Mouse (Mus musculus) kidney, postnatal 0 days (tissue): ENCODE results near the gene Psd. TPM values are rescaled to one million over a fixed set of nuclear protein-coding genes. Genes with fewer than 3 reads are reported as not detected.

ENCODE experiments used
- ATAC-seq: fragments of 200-750 bp; cut with Nextera tagmentation; replicated peaks from 2 replicates; pipeline ENCODE4 v1.8.0; 2017; ENCODE audit warnings: low read depth, moderate number of reproducible peaks, moderate TSS enrichment, moderate library complexity; ENCODE audit not compliant: low FRiP score
- DNase-seq: peaks from one replicate; pipeline ENCODE4 v3.0.0-alpha.2; 2016; ENCODE audit warnings: low spot score
- H3K27ac ChIP-seq: fragments of 300-500 bp; sonication (generic); 2 replicates; pipeline ENCODE4 v1.5.1; 2014; ENCODE audit warnings: mild to moderate bottlenecking
- H3K27me3 ChIP-seq: fragments of 300-500 bp; sonication (generic); 2 replicates; pipeline ENCODE4 v1.6.1; 2014; ENCODE audit warnings: low read length, mixed read lengths; ENCODE audit not compliant: insufficient read depth
- H3K36me3 ChIP-seq: fragments of 300-500 bp; sonication (generic); 2 replicates; pipeline ENCODE4 v1.6.1; 2014; ENCODE audit warnings: low read length, mixed read lengths; ENCODE audit not compliant: insufficient read depth
- H3K4me1 ChIP-seq: fragments of 300-500 bp; sonication (generic); replicated peaks from 2 replicates; pipeline ENCODE4 v1.6.1; 2014; ENCODE audit warnings: antibody characterized with exemption, low read length, mixed read lengths; ENCODE audit not compliant: insufficient read depth
- H3K4me2 ChIP-seq: fragments of 300-500 bp; sonication (generic); 2 replicates; pipeline ENCODE4 v1.6.1; 2014; ENCODE audit warnings: mild to moderate bottlenecking, low read length, moderate library complexity, mixed read lengths
- H3K4me3 ChIP-seq: fragments of 300-500 bp; sonication (generic); replicated peaks from 2 replicates; pipeline ENCODE4 v1.5.1; 2014; ENCODE audit warnings: low read depth, low read length
- H3K9ac ChIP-seq: fragments of 300-500 bp; sonication (generic); 2 replicates; pipeline ENCODE4 v1.6.1; 2014; ENCODE audit warnings: low read depth, low read length
- H3K9me3 ChIP-seq: fragments of 300-500 bp; sonication (generic); replicated peaks from 2 replicates; pipeline ENCODE4 v1.6.1; 2016; ENCODE audit warnings: low read length, inconsistent platforms, mixed read lengths
- CTCF ChIP-seq: IDR thresholded peaks from 2 replicates; pipeline ENCODE4 v1.5.1; 2016; ENCODE audit warnings: antibody characterized with exemption, low read depth, mild to moderate bottlenecking, moderate library complexity
- WGBS: fragments of 180-500 bp; shearing (Covaris S2); extraction: QIAGEN DNeasy Blood & Tissue Kit; methylation state at CpG from one replicate; pipeline ENCODE4 v1.1.7; 2014; 5-methylcytosine and 5-hydroxymethylcytosine counted together
- polyA plus RNA-seq: library from polyadenylated mRNA; unstranded; fragments of >200 nt; fragmentation: Nextera tagmentation; extraction: Ambion mirVana; gene quantifications from 2 replicates; pipeline ENCODE4 v1.2.1, GENCODE M21; 2015

Psd gene
- polyA plus RNA-seq, result 2.7 and 2.9 TPM in 2 replicates

GRCm38 (mm10) chr19:46326756-46327305 is at the start of gene Psd:
Psd (minus strand) TSS chr19:46327156.
- under 1% methylated on average over 35 of the region's 35 CpGs for whole genome bisulfite sequencing
- H3K27me3 ChIP-seq, result peaks cover 25% of the 10 kb centered on the region
- DNase-seq, result peak; percentile 32

GRCm38 (mm10) chr19:46375891-46376290 is 48.9 kb upstream of the Psd start:
- Histone ChIP-seq H3K36me3 (peaks cover 38% of the 10 kb centered on the region), H3K9me3 (no peaks in the 10 kb centered on the region), H3K4me2 (no peak overlapping the region), H3K4me3 (no peak overlapping the region), H3K27ac (no peak overlapping the region), H3K9ac (no peak overlapping the region), H3K27me3 (no peaks in the 10 kb centered on the region), H3K4me1 (no peaks in the 10 kb centered on the region)
- no peak for TF ChIP-seq CTCF
- ATAC-seq (no peak), DNase-seq (no peak)
- 49% methylated on average over 4 of the region's 4 CpGs for WGBS

More at GRCm38 (mm10) chr19:46326756-46327305, at the start of gene Psd:
- Histone ChIP-seq H3K4me3 (peak within 1 kb of the TSS; percentile 58), H3K27ac (peak within 1 kb of the TSS; percentile 84), H3K36me3 (peaks cover 13% of the 10 kb centered on the region), H3K4me2 (peak within 1 kb of the TSS; percentile 89), H3K9me3 (no peaks in the 10 kb centered on the region), H3K9ac (peak within 1 kb of the TSS; percentile 70), H3K4me1 (peaks cover 19% of the 10 kb centered on the region)
- no peak for ATAC-seq
- TF ChIP-seq CTCF, result no peak

- 61% methylated on average over 5 of the region's 5 CpGs for WGBS
- H3K9me3 ChIP-seq, result no peaks in the 10 kb centered on the region
- H3K36me3 ChIP-seq, result peaks cover 34% of the 10 kb centered on the region
- DNase-seq (no peak), ATAC-seq (no peak)
- no peak overlapping the region for H3K9ac ChIP-seq
- H3K4me3 ChIP-seq, result no peak overlapping the region
- H3K27me3 ChIP-seq, result no peaks in the 10 kb centered on the region
- no peak overlapping the region for H3K27ac ChIP-seq
- no peak for TF ChIP-seq CTCF
- H3K4me1 ChIP-seq, result no peaks in the 10 kb centered on the region
- H3K4me2 ChIP-seq, result no peak overlapping the region
These were observed 48.5 kb upstream of the Psd start for GRCm38 (mm10) chr19:46375489-46375888.

- Histone ChIP-seq H3K4me2 (no peak overlapping the region), H3K4me3 (no peak overlapping the region), H3K4me1 (no peaks in the 10 kb centered on the region), H3K9me3 (no peaks in the 10 kb centered on the region), H3K9ac (no peak overlapping the region), H3K27me3 (no peaks in the 10 kb centered on the region), H3K36me3 (peaks cover 25% of the 10 kb centered on the region), H3K27ac (no peak overlapping the region)
- DNase-seq (no peak), ATAC-seq (peak; percentile 22; the same call in 1 of the 2 replicates)
- 51% methylated on average over 21 of the region's 21 CpGs for WGBS
- TF ChIP-seq CTCF, result no peak
These were observed 47.6 kb upstream of the Psd start for GRCm38 (mm10) chr19:46374477-46375088.

- Histone ChIP-seq H3K4me3 (no peak overlapping the region), H3K4me2 (no peak overlapping the region), H3K27ac (no peak overlapping the region), H3K9me3 (no peaks in the 10 kb centered on the region), H3K36me3 (no peaks in the 10 kb centered on the region), H3K9ac (no peak overlapping the region), H3K4me1 (no peaks in the 10 kb centered on the region), H3K27me3 (no peaks in the 10 kb centered on the region)
- ATAC-seq, result no peak; the same call in 1 of the 2 replicates
- 12% methylated on average over 4 of the region's 4 CpGs for WGBS
- TF ChIP-seq CTCF, result peak; percentile 73
- DNase-seq, result peak; percentile 84
These were observed 42.2 kb upstream of the Psd start for GRCm38 (mm10) chr19:46369204-46369603.

- DNase-seq, result no peak
- H3K9me3 ChIP-seq, result no peaks in the 10 kb centered on the region
- H3K4me1 ChIP-seq, result no peaks in the 10 kb centered on the region
- TF ChIP-seq CTCF, result no peak
- H3K9ac ChIP-seq, result no peak overlapping the region
- WGBS, result 72% methylated on average over 23 of the region's 23 CpGs
- no peak overlapping the region for H3K27ac ChIP-seq
- H3K27me3 ChIP-seq, result no peaks in the 10 kb centered on the region
- no peak for ATAC-seq
- no peak overlapping the region for H3K4me3 ChIP-seq
- no peak overlapping the region for H3K4me2 ChIP-seq
- H3K36me3 ChIP-seq, result no peaks in the 10 kb centered on the region
These were observed 41.0 kb upstream of the Psd start for GRCm38 (mm10) chr19:46367798-46368590.
